Mouse (Mus musculus) cortical plate, adult 2 months (tissue): ENCODE results near the gene Nbea.

Experiments used
- CTCF ChIP-seq: fragments of 200-500 bp; IDR thresholded peaks from 2 replicates; pipeline ENCODE4 v1.5.1; 2011; ENCODE audit warnings: mild to moderate bottlenecking, control low read depth, low read length; ENCODE audit not compliant: insufficient read depth; ENCODE audit errors: extremely low read depth
- POLR2A ChIP-seq: fragments of 200-500 bp; IDR thresholded peaks from 2 replicates; pipeline ENCODE4 v1.6.1; 2011; ENCODE audit warnings: mild to moderate bottlenecking, low read length, control low read depth; ENCODE audit not compliant: insufficient read depth; ENCODE audit errors: extremely low read depth

- TF ChIP-seq CTCF: no peak
- TF ChIP-seq POLR2A: no peak
Measured at GRCm38 (mm10) chr3:55661678-55662445, 521.6 kb downstream of the Nbea start.
